Comparison of ENCODE assay signal across 12 mouse cellular contexts in genomic region chr2:167263040-167263810, GRCm38 (mm10). TPM values are rescaled to one million over a fixed set of nuclear protein-coding genes. Genes with fewer than 3 reads are reported as not detected.
DNase-seq lines count a peak whose midpoint lies in the region; ATAC-seq lines count a peak whose summit lies in the region.
"Had no signal": no experiment of that assay in that cellular context is flagged by ENCODE, and none has a peak within 500 bp of the region (broad histone marks: within the 10 kb centered on the region; RNA-seq: fewer than 3 reads in every experiment).

No protein-coding gene starts in this region.

- H3K36me3 ChIP-seq in neural tube, embryonic 15.5 days = no peaks in the 10 kb centered on the region
- H3K36me3 ChIP-seq: embryonic facial prominence, embryonic 12.5 days; liver, embryonic 13.5 days had no signal

- DNase-seq in adrenal gland, postnatal 14 days = peak; percentile 17
- DNase-seq in adrenal gland, postnatal 36 days = no peak
- DNase-seq in urinary bladder, postnatal 25 days (ENCODE audit: low spot score) = peak; percentile 60
- no peak for DNase-seq in urinary bladder, adult 2 months (ENCODE audit: low spot score)
- peak; percentile 71 for DNase-seq in heart, postnatal 25 days (ENCODE audit: low spot score)
- no peak for DNase-seq in left cerebral cortex, postnatal 25 days (ENCODE audit: low spot score in 2 of 2)
- DNase-seq: liver, embryonic 13.5 days; spleen, adult 18-20 months had no signal

- no peak overlapping the region for H3K4me3 ChIP-seq in neural tube, embryonic 15.5 days (replicated peaks)
- H3K4me3 ChIP-seq: embryonic facial prominence, embryonic 12.5 days; liver, embryonic 13.5 days had no signal

- no peak for ATAC-seq in neural tube, embryonic 15.5 days (ENCODE audit: low FRiP score)
- no peak for ATAC-seq in megakaryocyte, adult 5-6 weeks (ENCODE audit: poor library complexity, severe bottlenecking)

- H3K27ac ChIP-seq in neural tube, embryonic 15.5 days (replicated peaks) = no peak overlapping the region
- H3K27ac ChIP-seq: embryonic facial prominence, embryonic 12.5 days; liver, embryonic 13.5 days had no signal

- H3K4me1 ChIP-seq in neural tube, embryonic 15.5 days = no peaks in the 10 kb centered on the region
- H3K4me1 ChIP-seq: embryonic facial prominence, embryonic 12.5 days; liver, embryonic 13.5 days had no signal

- intact Hi-C loops in heart, postnatal 25 days (cut with DNase I) = no loop called here
- intact Hi-C loops in left cerebral cortex, postnatal 25 days (cut with DNase I) = no loop called here

- H3K9ac ChIP-seq in neural tube, embryonic 15.5 days (replicated peaks) = no peak overlapping the region
- H3K9ac ChIP-seq: embryonic facial prominence, embryonic 12.5 days; liver, embryonic 13.5 days had no signal

- H3K4me2 ChIP-seq in neural tube, embryonic 15.5 days = no peak overlapping the region
- H3K4me2 ChIP-seq: embryonic facial prominence, embryonic 12.5 days; liver, embryonic 13.5 days had no signal

- H3K9me3 ChIP-seq in neural tube, embryonic 15.5 days (replicated peaks) = no peaks in the 10 kb centered on the region
- H3K9me3 ChIP-seq: embryonic facial prominence, embryonic 12.5 days; liver, embryonic 13.5 days had no signal

- H3K27me3 ChIP-seq in neural tube, embryonic 15.5 days (replicated peaks) = no peaks in the 10 kb centered on the region
- H3K27me3 ChIP-seq: embryonic facial prominence, embryonic 12.5 days; liver, embryonic 13.5 days had no signal

- 92% methylated on average over 8 of the region's 8 CpGs for WGBS in neural tube, embryonic 15.5 days

RNA-seq across cellular contexts. Expression of gene Ptgis, which starts 22.8 kb away (rescaled TPM):
- 17.1 and 20.4 TPM in 2 replicates for total RNA-seq in adrenal gland, postnatal 14 days (2021)
- total RNA-seq in adrenal gland, postnatal 36 days (2021) = 10 to 100 TPM; 24.7 to 31.7 TPM
- 98.4 and 106 TPM in 2 replicates for polyA plus RNA-seq in urinary bladder, adult 2 months (2012; rRNA removed)
- total RNA-seq in heart, postnatal 25 days (2021) = 10 to 100 TPM; 18.8 to 24.6 TPM
- 5.6 and 6.7 TPM in 2 replicates for polyA plus RNA-seq in neural tube, embryonic 15.5 days (2015; fragmentation: Nextera tagmentation; extraction: Ambion mirVana)
- total RNA-seq in megakaryocyte, adult 5-6 weeks (2015) = not detected in 2 replicates
- not detected in 2 replicates for total RNA-seq in megakaryocyte, adult 5-6 weeks (2017)
- total RNA-seq in left cerebral cortex, postnatal 25 days (2021) = 1 to 10 TPM; 1.6 to 2.7 TPM
- total RNA-seq: hematopoietic stem cell, adult 5-6 weeks had no signal

Comparison
In these comparisons a context has a peak if more than half of its experiments do, and no peak if none do; other contexts are left out.
1. DNase-seq: peak in adrenal gland, postnatal 14 days (single experiment), urinary bladder, postnatal 25 days (single experiment) and heart, postnatal 25 days (single experiment); none in adrenal gland, postnatal 36 days (0 of 2), urinary bladder, adult 2 months (single experiment) and left cerebral cortex, postnatal 25 days (0 of 2).